Mouse (Mus musculus) heart, adult 11 months (tissue): ENCODE measurements at regions not wholly inside any gene's neighbourhood (a gene's known extent, or its start where the extent isn't known, plus 50 kb on each side); places are given as distances from the start of the nearest gene placed in this dataset.
A peak's percentile ranks its signal among the peaks of the same experiment; 100 is the strongest.

Experiments used
- DNase-seq: peaks from one replicate; pipeline ENCODE4 v3.0.0; 2022

- DNase-seq, result no peak
These were observed 152.9 kb upstream of the Paip1 start for GRCm38 (mm10) chr13:119275500-119275899.

GRCm38 (mm10) chr13:119277308-119277948 lies 151.0 kb upstream of the Paip1 start:
- DNase-seq, result no peak

GRCm38 (mm10) chr13:119279449-119279848 lies 149.0 kb upstream of the Paip1 start:
- peak; percentile 87 for DNase-seq

- DNase-seq, result no peak
These were observed 147.8 kb upstream of the Paip1 start for GRCm38 (mm10) chr13:119280622-119281021.

GRCm38 (mm10) chr13:119283448-119283847 lies 145.0 kb upstream of the Paip1 start:
- no peak for DNase-seq

- DNase-seq, result no peak
These were observed 119.2 kb upstream of the Paip1 start for GRCm38 (mm10) chr13:119309238-119309637.

- DNase-seq, result no peak
These were observed 118.4 kb upstream of the Paip1 start for GRCm38 (mm10) chr13:119310013-119310412.

GRCm38 (mm10) chr13:119314356-119314755 lies 114.0 kb upstream of the Paip1 start:
- DNase-seq, result no peak

- DNase-seq, result no peak
These were observed 110.0 kb upstream of the Paip1 start for GRCm38 (mm10) chr13:119318358-119318757.

GRCm38 (mm10) chr13:119325510-119325909 lies 102.9 kb upstream of the Paip1 start:
- DNase-seq, result no peak

GRCm38 (mm10) chr13:119326877-119327625 lies 101.3 kb upstream of the Paip1 start:
- DNase-seq, result no peak

- no peak for DNase-seq
These were observed 99.7 kb upstream of the Paip1 start for GRCm38 (mm10) chr13:119328731-119329130.

GRCm38 (mm10) chr13:119331815-119332214 lies 96.6 kb upstream of the Paip1 start:
- no peak for DNase-seq

GRCm38 (mm10) chr13:119333915-119334314 lies 94.5 kb upstream of the Paip1 start:
- no peak for DNase-seq

- DNase-seq, result no peak
These were observed 90.5 kb upstream of the Paip1 start for GRCm38 (mm10) chr13:119337861-119338260.

- no peak for DNase-seq
These were observed 89.4 kb upstream of the Paip1 start for GRCm38 (mm10) chr13:119339016-119339415.

- peak; percentile 98 for DNase-seq
These were observed 88.6 kb upstream of the Paip1 start for GRCm38 (mm10) chr13:119339762-119340161.

- no peak for DNase-seq
These were observed 86.6 kb upstream of the Paip1 start for GRCm38 (mm10) chr13:119341833-119342232.

- no peak for DNase-seq
These were observed 85.6 kb upstream of the Paip1 start for GRCm38 (mm10) chr13:119342761-119343160.

GRCm38 (mm10) chr13:119347988-119348387 lies 80.4 kb upstream of the Paip1 start:
- no peak for DNase-seq

- DNase-seq, result peak; percentile 91
These were observed 77.1 kb upstream of the Paip1 start for GRCm38 (mm10) chr13:119351346-119351745.

GRCm38 (mm10) chr13:119358696-119359095 lies 69.7 kb upstream of the Paip1 start:
- DNase-seq, result no peak

- no peak for DNase-seq
These were observed 65.0 kb upstream of the Paip1 start for GRCm38 (mm10) chr13:119363379-119363778.

GRCm38 (mm10) chr13:119364160-119364559 lies 64.2 kb upstream of the Paip1 start:
- DNase-seq, result no peak

- no peak for DNase-seq
These were observed 60.9 kb upstream of the Paip1 start for GRCm38 (mm10) chr13:119367544-119367943.
